Mouse (Mus musculus): ENCODE data around the gene Bloc1s2. TPM values are rescaled to one million over a fixed set of nuclear protein-coding genes. Genes with fewer than 3 reads are reported as not detected.
A peak's percentile ranks its signal among the peaks of the same experiment; 100 is the strongest.

Gene Bloc1s2
- total RNA-seq, 4 experiments from 2014 or later = 35.7 to 40.9 (median 39.5) TPM

GRCm38 (mm10) chr19:44127729-44128497 is 18.3 kb downstream of the Bloc1s2 start:
- no peak for DNase-seq

DNA sequence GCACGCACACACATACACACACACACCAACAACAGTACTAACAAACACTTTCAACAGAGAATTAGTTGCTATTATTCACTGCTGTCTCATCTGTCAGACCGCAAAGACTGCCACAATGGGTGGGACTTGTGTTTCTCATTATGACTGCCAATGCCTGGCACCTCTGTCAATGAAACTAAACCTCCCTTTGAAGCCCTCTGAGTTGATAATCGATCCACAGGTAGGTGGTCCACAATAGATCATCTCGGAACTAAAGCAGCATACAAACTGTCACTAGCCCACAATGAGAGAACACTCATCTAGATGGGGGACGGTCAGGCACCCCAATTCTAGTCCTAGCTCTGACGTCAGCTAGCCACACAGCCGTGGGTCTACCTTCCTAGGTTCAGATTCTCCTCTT is 25.1 kb downstream of the Bloc1s2 start:
- DNase-seq = no peak

- DNase-seq = peak; percentile 61
Observed at GRCm38 (mm10) chr19:44120686-44121085, 25.6 kb downstream of the Bloc1s2 start.

DNA sequence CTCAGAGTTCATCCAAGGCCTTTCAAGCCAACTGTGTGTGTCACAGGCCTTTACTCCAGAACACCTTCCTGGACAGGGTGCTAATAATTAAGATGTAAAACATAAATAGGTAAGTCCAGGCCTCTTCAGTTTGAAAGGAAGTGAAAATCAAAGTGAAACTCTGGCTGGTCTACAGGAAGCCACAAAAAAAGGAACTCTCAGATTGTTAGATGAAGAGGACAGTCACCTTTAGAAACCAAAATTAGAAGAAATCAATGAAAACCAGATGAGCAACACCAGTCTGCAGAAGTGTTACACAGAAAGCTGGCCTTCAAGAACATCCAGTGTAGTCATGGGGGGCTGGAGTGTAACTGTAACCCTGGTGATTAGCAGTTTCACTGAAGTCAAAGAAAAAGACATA is 28.5 kb downstream of the Bloc1s2 start:
- DNase-seq = no peak

DNA sequence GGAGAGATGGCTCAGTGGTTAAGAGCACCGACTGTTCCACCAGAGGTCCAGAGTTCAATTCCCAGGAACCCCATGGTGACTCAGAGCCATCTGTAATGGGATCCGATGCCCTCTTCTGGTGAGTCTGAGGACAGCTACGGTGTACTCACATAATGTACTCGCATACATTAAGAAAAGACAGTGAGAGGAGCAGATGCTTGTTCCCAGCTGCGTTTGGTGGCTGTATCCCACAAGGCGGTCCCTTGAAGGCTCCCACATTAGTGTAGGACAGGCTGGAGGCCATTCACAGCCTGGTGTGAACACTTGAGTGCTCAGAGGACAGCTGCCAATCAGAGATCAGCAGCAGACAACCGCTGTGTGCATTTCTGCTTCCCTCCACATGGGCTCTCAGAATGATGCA is 34.5 kb downstream of the Bloc1s2 start:
- DNase-seq = no peak

- no peak for DNase-seq
Observed at GRCm38 (mm10) chr19:44110356-44110755, 35.9 kb downstream of the Bloc1s2 start.

GRCm38 (mm10) chr19:44108996-44109395 is 37.2 kb downstream of the Bloc1s2 start:
- peak; percentile 73 for DNase-seq

- DNase-seq = no peak
Observed at GRCm38 (mm10) chr19:44107661-44108521, 38.4 kb downstream of the Bloc1s2 start.

- DNase-seq = peak; percentile 93
Observed at GRCm38 (mm10) chr19:44106831-44107660, 39.2 kb downstream of the Bloc1s2 start, which contains the start of gene Chuk. TSS of gene Chuk (minus strand) at chr19:44107480.

DNA sequence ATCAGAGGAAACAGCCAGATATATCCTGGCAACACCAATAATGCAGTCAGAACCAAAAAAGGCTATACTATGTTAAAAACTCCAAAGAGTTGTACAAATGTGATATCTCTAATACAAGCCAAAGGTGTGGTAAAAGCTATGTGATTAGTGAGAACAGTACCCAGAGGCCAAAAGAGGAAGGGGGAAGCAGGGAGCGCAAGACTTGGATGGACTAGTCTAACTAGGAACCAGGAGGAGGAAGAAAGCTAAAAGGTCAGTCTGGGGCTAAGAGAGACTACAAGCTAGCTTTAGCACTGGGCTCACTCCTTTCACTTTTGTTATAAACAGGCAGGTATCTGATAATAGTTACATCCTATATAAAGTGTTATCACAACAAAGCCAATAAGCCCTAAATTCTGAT is 41.9 kb downstream of the Bloc1s2 start:
- DNase-seq = no peak

GRCm38 (mm10) chr19:44103001-44103400 is 43.2 kb downstream of the Bloc1s2 start:
- DNase-seq = no peak

DNA sequence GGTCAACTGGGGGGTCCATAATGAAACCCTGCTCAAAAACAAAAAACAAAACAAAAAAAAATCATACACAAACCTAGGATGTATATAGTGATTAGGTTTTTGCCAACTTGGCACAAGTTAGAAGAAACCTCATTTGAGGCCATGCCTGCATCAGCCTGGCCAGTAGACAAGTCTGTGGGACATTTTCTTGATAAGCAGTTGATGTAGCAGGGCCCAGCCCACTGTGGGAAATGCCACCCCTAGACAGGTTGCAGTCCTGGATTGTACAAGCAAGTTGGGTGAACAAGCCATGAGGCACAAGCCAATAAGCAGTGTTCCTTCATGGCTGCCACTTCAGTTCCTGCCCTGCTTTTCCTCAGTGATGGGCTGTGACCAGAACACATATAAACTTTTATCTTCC is 45.4 kb downstream of the Bloc1s2 start:
- DNase-seq = no peak

Other genes starting within 250 kb of the Bloc1s2 start
- gene Dnmbp, start 206.3 kb downstream of the Bloc1s2 start, total RNA-seq (2022) = 10 to 100 TPM; 15.2 to 24.8 (median 20.3) TPM
- under 1 TPM in 1 of 4 experiments, not detected in 3; 0.12 TPM for gene Cpn1, start 159.9 kb downstream of the Bloc1s2 start, total RNA-seq (2022)
- gene Cyp2c23, start 117.2 kb downstream of the Bloc1s2 start, total RNA-seq (2022) = 1 to 10 TPM in 3 of 4 experiments, under 1 TPM in 1; 0.30 to 2.2 (median 1.0) TPM
- gene Erlin1, start 76.7 kb downstream of the Bloc1s2 start, total RNA-seq (2022) = 10 to 100 TPM; 18.5 to 34.0 (median 26.5) TPM
- gene Chuk, start 39.0 kb downstream of the Bloc1s2 start, total RNA-seq (2022) = 100 to 1,000 TPM in 2 of 4 experiments, 10 to 100 TPM in 2; 74.5 to 111 (median 93.4) TPM
- gene Cwf19l1, start 10.6 kb downstream of the Bloc1s2 start, total RNA-seq (2022) = 10 to 100 TPM; 24.0 to 35.8 (median 30.0) TPM
- gene Pkd2l1, start 46.0 kb upstream of the Bloc1s2 start, total RNA-seq (2022) = not detected
- gene Scd3, start 56.8 kb upstream of the Bloc1s2 start, total RNA-seq (2022) = under 1 TPM in 3 of 4 experiments, not detected in 1; 0.06 to 0.31 (median 0.12) TPM
- 1,000 to 10,000 TPM in 3 of 4 experiments, 100 to 1,000 TPM in 1; 965 to 1,225 (median 1,109) TPM for gene Scd2, start 147.2 kb upstream of the Bloc1s2 start, total RNA-seq (2022)
- gene Scd4, start 186.6 kb upstream of the Bloc1s2 start, total RNA-seq (2022) = 1 to 10 TPM; 4.5 to 7.6 (median 6.6) TPM